Mouse (Mus musculus): ENCODE measurements at regions not wholly inside any gene's neighbourhood (a gene's known extent, or its start where the extent isn't known, plus 50 kb on each side); places are given as distances from the start of the nearest gene placed in this dataset.

DNA sequence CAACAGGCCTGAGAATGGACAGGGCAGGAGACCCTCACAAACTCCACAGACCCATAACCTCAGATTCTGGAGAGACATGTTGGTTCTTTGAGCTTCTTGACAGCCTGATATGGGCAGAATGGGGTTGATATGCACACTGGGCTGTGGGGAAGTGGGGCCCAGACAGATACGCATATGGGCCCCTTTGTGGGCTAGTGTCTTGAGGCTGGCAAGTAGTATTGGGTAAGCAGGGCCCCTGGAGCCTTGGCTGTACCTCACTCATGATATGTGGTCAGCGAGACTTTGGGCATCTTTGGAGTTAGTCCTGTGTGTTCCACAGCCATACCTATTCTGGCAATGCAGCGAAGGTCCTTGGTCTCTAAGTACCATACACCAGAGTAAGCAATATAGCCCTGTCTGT lies 119.3 kb downstream of the 1810010D01Rik start:
- TF ChIP-seq CTCF (IDR thresholded peaks at IDR 0.05; ENCODE audit: low read depth): no peak
- no peak for TF ChIP-seq EP300 (IDR thresholded peaks at IDR 0.05; ENCODE audit: low read depth)

All from liver, postnatal 0 days (tissue).